Mouse (Mus musculus): Measurements from ENCODE around the gene Gfpt2. TPM values are rescaled to one million over a fixed set of nuclear protein-coding genes. Genes with fewer than 3 reads are reported as not detected.

The Gfpt2 gene
- total RNA-seq, 1 experiment from 2014 or later = not detected

DNA sequence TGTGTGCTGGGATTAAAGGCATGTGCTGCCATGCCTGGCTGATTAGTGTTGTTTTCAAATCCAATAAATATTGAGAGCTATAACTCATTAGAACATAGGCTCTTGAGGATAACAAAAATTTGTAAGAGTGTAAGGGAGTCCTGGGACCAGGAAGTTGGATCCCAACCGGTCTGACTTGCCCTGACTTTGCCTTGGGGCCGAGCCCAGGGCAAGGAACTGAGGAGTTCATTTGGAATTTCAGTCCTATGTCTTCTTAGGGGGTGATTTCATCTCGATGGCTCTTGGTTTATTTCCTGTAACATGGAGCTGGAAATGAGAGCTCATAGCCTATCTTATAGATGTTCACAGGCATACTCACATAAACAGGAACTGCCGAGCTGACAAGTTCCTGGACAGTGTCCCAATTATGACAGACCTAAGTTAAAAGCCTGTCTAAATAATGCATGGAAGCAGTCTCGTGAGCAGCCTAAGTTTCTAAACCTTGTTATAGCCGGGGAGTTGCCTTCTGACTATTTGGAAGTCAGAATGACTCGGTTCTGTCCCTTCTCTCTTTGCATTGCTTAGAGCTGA, 35.3 kb downstream of the Gfpt2 start:
- no peak for ATAC-seq (ENCODE audit: extremely low read depth, insufficient number of reproducible peaks, low FRiP score, poor library complexity, severe bottlenecking)

DNA sequence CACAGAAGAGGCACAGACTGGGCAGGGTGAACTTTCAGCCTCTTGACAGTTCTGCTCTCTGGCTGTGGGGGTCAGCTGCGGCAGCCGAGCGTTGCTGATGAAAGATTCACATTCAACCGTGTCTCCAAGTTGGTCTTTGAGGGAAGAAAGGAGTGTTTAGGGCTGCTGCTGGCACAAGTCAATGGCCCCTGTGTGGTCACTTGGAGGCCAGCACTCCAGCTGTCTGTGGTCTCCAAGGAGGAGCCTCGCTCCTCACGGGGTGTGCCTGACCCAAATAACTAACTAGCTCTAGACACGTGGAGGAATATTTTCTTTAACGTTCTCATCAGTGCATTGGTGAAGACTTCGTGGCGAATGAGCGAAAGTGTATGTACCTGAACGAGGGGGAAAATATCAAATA, 38.0 kb downstream of the Gfpt2 start:
- no peak for ATAC-seq (ENCODE audit: extremely low read depth, insufficient number of reproducible peaks, low FRiP score, poor library complexity, severe bottlenecking)

DNA sequence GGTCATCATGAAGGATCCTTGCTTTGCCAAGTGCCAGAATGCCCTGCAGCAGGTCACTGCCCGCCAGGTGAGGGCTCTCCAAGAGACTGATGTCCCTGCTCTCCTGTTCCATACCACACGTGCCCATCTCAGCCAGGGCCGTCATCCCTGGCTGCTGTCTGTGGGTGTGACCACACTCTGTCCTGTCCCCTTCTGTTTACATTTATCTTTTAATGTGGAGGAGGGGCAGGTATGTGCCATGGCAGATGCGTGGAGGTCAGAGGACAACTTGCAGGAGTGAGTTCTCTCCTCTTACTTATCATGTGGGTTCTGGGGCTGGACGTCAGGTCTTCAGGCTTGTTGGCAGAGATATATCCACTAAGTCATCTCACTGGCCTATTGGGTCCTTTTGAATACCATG, 39.0 kb downstream of the Gfpt2 start:
- ATAC-seq (ENCODE audit: extremely low read depth, insufficient number of reproducible peaks, low FRiP score, poor library complexity, severe bottlenecking) = no peak

DNA sequence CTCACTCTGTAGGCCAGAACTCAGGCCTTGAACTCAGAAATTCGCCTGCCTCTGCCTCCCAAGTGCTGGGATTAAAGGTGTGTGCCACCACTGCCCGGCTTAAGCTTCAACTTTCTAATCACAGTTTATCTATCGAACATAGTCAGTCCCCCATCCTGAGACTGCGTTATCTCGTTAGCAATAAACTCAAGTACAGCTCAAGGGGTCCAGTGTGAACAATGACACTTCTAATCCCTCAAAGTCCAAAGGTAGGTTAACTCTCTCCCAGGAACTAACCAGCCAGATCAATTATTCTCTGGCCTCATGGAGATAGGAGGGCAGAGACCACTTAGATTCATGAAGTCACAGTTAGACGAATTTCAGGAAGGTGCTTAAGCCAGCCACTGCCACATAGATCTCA, 40.3 kb downstream of the Gfpt2 start:
- ATAC-seq (ENCODE audit: extremely low read depth, insufficient number of reproducible peaks, low FRiP score, poor library complexity, severe bottlenecking) = no peak

DNA sequence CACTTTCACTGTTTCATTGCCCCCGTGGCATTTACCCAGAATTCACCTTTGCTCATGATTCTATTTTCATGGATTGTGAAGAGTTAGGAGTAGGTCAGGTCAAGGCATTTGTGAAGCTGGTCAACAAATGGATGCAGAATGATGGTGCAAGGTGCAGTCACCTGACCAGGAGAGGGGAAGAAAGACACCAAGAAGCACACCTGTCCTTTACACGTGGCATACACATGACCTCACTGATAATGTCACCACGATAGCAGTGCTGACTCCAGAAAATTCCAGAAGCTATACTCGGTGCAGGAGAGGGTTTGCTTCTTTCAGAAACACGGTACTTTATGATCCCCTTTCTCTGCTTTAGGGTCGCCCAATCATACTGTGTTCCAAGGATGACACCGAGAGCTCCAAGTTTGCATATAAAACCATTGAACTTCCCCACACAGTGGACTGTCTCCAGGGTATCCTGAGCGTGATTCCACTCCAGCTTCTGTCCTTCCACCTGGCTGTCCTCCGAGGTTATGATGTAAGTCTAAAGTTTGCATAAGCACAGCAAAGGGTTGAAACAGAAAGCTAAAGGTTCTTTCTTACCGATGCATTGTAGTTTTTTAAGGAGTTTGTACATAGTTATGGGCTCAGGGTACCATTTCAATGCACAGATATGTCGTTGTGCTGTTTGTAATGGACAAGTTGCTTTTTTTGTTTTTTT, 41.4 kb downstream of the Gfpt2 start:
- no peak for ATAC-seq (ENCODE audit: extremely low read depth, insufficient number of reproducible peaks, low FRiP score, poor library complexity, severe bottlenecking)

DNA sequence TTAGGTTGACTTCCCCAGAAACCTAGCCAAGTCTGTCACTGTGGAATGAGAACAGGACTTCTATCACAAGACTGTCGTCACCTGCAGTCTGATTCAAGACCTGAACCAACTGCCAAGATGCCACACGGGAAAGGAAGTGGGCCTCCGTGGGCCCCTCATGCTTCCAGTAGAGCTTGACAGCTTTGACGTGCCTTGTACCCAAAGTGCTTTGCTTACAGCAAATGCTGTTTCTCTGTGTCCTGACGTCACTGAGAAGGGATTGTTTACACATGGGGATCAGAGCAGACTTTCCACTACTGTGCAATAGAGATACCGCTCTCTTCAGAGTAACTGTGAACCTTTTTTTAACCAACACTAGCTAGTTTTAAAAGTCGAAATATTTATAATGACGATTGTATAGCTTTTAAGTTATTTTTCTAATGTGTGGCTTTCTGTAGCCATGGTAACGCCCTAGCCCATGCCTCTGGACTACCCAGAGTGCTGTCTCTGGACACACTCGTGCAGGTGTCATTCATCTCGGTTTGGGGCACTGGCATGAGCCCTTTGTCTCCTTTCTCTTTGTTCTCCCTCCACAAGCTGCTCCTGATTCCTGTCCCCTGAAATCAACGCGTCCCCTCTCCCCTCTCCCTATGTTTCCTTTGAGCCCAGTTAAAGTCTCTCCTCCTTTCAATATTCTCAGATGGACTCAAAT, 43.9 kb downstream of the Gfpt2 start:
- ATAC-seq (ENCODE audit: extremely low read depth, insufficient number of reproducible peaks, low FRiP score, poor library complexity, severe bottlenecking) = no peak

DNA sequence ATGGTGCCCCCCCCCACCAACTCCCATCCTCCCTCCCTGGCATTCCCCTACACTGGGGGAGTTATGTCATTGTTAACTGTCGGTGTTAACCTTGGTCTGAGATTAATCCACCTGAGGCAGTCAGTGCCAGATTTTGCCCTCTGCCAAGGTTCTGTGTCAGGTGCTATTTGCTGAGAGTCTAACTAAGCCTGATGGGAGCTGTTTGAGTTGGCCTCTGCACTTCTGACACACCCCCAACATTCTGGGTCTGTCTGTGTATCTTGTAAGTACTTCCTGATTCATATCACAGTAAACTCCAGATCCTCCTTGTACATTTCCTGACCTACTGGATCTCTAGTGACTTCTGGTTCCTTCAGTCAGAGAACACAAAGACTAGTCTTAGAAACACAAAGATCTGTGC, 46.7 kb downstream of the Gfpt2 start:
- no peak for ATAC-seq (ENCODE audit: extremely low read depth, insufficient number of reproducible peaks, low FRiP score, poor library complexity, severe bottlenecking)

DNA sequence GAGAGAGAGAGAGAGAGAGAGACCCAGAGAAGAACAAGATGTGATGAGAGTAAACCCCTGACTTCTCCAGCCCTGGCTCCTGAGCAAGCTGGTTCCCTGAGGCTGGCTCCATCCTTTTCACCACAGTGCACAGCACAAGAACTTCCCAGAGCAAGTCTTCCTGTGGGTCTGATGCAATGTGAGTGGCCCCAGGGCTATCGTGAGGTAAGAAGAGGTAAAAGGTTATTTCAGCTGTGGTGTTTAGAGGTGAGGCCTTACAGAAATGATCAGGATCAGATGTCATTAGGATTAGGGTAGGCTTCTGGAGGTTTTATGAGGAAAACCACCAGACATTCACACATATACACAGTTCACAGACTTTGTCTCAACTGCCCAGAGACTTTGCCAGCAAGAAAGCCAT, 47.9 kb downstream of the Gfpt2 start:
- ATAC-seq (ENCODE audit: extremely low read depth, insufficient number of reproducible peaks, low FRiP score, poor library complexity, severe bottlenecking) = no peak

DNA sequence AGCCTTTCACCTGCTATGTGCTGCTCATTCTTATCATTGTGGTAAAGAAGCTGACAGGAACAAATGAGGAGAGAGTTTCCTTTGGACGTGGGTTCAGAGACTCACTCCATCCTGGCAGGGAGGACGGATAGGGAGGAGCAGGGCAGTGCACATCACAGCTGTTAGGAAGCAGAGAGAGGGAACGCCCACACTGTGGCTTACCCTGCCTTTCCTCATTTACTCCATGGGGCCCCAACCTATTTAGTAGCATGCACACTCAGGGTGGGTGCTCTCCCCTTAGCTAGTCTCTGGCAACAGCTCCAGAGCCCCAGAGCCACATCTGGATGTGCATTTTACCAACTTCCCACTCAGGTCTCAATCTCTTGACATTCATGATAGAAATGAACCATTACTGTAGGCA, 48.7 kb downstream of the Gfpt2 start:
- no peak for ATAC-seq (ENCODE audit: extremely low read depth, insufficient number of reproducible peaks, low FRiP score, poor library complexity, severe bottlenecking)

DNA sequence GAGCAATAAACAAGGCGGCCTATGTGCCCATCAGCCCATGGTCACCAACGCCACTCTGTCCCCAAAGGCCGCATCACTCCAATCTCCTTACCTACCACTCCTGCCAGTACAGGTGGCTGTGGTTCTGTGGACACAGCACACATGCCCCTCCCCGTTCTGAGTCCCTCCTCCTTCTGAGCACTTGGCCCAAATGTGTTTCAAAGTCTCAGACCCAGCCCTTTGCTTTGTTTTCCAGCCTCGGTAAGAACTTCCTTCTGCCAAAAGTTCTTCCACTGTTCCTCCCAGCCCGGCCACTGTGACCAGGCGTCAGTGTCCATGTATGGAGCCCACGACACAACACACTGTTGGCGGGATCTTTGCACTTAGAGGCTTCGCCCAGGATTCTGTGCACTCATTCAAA, 50.3 kb downstream of the Gfpt2 start:
- no peak for ATAC-seq (ENCODE audit: extremely low read depth, insufficient number of reproducible peaks, low FRiP score, poor library complexity, severe bottlenecking)

DNA sequence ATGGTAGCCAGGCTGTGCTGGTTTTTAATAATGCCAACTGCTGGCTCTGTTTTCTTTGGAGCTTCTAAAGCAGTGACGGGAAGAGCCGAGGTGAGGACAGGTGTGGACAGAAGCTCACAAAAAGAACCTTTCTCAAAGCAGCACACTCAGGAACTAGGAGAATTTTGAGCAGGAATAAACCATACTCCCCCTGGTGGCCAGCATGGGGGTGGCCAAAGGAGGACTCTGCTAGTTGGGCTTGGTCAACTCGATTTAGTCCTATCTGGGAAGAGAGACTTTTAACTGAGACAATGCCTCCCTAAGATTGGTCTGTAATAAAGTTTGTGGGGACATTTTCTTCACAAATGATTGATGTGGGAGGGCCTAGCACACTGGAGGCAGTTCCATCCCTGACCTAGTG, 51.0 kb downstream of the Gfpt2 start:
- peak; percentile 23; the same call in 1 of the 2 replicates for ATAC-seq (ENCODE audit: extremely low read depth, insufficient number of reproducible peaks, low FRiP score, poor library complexity, severe bottlenecking)

DNA sequence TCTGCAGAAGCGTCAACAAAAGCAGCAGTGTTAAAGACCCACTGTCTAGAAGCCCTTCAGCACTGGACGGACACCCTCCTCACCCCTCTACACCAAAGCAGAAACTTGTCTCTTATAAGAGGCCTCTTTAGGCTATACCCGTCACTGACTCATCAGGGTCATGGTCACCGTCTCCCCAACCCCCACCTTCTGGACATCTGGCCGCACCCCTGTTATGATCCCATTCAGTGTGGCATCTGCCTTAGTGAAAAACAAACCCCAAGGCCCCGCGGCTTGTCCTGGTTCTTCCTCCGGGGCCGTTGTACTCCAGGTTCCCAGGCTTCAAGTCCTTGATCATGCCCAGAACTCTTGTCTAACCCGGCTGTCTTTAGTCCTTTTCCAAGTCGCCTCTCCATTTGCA, 52.0 kb downstream of the Gfpt2 start:
- no peak for ATAC-seq (ENCODE audit: extremely low read depth, insufficient number of reproducible peaks, low FRiP score, poor library complexity, severe bottlenecking)

DNA sequence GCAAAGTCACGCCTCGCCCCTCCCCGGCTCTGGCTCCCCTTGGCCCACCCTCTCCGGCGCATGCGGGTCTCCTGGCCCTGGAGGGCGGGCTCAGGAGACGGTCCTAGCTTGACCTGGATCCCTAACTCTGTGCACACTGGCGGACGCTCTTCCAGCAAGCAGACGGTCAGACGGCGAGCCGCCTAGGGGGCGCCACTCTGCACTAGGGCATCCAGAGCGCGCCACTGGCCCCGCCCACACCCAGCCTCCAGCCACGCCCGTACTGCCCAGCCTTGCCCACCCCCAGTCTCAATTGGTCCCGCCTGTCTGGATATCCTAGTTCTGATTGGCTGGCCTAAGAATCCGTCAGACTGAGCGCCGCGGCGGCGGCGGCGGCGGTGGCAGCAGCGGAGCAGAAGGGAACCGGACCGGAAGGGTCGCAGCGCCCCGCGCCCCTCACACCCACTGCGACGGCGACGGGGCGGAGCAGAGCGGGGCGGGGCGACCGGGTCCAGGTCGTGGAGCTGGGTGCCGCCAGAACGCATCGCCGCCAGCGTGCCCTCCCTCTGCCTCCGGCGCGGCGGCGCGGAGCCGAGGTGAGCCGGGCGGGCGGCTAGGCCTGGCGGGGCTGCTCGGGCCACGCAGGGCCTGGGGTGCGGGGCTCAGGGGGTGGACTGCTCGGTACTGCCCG, 52.6 kb downstream of the Gfpt2 start, which contains the start of gene Mapk9:
Gene Mapk9 (plus strand): TSS at position 351 of the 670 bp plus-strand sequence.
- ATAC-seq (ENCODE audit: extremely low read depth, insufficient number of reproducible peaks, low FRiP score, poor library complexity, severe bottlenecking) = peak; percentile 94

DNA sequence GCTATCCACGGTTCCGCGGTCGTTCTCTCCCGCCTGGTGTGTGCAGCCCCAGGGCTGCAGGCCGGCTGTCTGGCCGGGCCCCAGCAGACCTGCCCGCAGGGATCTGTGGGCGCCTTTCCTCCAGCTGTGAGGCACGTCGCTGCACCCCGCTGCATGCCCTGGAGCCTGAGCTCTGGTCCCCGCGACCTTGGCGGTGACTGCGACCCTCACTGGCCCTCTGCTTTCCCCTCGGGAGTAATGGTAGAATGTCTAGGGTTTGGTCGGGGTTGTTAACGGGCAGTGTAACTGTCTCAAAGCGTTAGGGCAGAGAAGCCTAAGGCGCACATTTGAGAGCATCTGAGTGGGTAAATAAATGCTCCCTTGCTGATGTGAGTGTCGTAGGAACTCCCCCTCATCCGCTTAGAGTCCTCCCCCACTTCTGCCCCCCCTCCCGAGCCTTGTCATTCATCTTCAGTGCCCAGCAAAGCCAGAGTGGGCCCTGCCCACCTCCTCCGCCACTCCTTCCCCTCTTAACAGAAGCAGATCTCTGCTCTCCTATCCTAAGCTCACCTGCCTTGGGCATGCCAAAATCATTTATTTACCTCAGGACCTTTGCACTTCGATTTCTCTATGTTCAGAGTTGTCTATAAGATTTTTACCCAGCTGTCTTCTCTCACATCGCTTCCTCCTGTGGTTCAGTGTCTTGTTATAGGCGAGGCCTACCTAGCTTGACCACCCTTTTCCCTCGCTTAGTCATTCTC, 53.3 kb downstream of the Gfpt2 start:
- no peak for ATAC-seq (ENCODE audit: extremely low read depth, insufficient number of reproducible peaks, low FRiP score, poor library complexity, severe bottlenecking)

DNA sequence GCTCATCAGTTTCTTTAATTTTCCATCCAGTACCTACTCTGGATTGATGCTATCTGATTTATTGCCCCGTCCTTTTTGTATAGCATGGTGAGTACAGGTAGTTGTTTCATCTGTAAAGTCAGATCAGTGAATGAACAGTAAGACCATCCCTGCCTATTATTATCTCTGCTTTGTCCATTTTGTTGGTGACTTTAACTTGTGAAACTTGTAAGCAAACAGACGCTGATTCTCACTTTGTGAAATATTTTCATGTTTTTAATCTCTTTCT, 53.8 kb downstream of the Gfpt2 start:
- no peak for ATAC-seq (ENCODE audit: extremely low read depth, insufficient number of reproducible peaks, low FRiP score, poor library complexity, severe bottlenecking)

DNA sequence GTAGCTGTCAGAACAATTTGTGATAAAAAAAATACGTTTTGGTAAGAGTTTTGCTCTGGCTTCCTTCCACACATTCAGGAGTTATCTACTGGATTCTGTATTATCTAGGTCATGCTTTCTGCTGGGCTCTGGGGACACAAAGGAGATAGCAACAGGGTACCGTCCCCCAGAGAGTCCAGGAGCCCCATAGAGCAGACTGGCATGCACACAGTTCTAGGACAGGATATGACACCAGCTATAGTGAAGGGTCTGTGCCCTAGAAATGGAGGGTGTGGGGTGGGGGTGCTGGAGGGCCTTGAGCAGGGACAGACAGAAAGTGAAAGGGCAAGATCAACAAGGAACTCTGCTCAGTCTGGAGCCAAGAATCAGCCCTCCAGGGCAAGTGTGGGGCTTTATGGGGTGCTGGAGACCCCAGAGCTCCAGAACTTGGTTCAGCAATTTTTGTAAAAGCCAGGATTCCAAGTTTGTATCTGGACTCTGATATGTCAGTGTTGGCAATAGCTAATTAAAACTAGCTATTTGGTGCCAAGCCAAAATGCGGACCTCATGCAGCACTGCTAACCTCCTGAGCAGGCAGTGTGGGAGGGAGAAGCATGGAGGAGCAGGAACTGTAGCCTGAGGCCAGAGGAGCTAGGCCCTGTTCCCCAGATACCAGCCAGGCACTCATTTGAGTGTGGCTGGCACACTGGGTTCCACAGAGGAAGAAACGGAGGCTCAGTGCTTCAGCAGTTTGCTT, 54.3 kb downstream of the Gfpt2 start:
- ATAC-seq (ENCODE audit: extremely low read depth, insufficient number of reproducible peaks, low FRiP score, poor library complexity, severe bottlenecking) = no peak

DNA sequence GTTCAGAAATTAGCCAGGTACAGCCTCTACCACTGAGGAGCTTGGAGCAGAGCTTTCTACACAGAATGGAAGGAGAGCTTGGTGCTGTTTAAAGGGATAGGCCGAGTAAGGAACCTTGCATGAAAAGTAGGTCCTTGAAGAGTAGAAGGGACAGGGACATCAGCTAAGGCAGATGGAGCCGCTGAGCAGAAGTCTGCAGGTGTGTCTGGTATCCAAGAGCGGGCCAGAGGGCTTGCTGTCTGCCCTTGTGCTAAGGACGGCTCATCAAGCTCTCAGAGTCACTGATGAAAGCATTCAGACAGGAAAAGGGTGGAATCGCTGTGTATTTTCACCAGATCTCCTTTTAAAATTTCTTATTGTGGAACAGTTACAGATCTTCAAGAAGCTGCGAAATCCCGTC, 56.4 kb downstream of the Gfpt2 start:
- no peak for ATAC-seq (ENCODE audit: extremely low read depth, insufficient number of reproducible peaks, low FRiP score, poor library complexity, severe bottlenecking)

DNA sequence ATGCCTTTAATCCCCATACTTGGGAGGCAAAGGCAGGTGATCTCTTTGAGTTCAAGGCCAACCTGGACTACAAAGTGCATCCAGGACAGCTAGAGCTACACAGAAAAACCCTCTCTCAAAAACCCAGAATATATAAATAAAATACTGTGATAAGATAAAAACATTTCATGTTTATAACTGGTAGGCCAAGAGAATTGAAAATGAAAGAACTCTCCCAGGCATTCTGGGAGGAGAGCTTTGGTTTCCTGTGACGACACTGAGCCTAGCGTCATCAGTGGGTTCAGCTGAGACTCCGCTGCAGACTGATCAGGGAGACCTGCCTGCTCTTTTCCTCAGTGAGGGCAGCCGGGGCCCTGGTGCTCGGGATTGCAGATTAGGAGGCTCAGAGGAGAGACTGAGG, 61.2 kb downstream of the Gfpt2 start:
- ATAC-seq (ENCODE audit: extremely low read depth, insufficient number of reproducible peaks, low FRiP score, poor library complexity, severe bottlenecking) = peak; percentile 55; the same call in 1 of the 2 replicates

DNA sequence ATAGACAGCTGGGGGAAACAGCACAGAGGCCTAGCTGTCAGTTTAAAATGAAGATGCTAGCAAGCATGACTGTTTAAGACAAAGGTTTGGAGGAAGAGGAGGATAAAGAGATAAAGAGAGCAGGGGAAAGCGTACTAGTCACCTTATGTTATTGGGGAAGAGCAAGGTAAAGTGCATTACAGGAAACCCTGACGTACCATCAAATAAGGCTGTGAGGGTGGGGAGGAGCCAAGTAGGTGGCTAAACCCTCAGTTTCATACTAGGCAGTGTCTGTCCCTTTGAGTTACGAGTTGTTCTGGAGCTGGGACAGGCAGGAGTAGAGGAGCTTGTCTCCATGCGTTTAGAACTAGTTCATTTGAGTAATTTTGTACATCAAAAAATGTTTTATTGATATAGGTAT, 67.2 kb downstream of the Gfpt2 start:
- no peak for ATAC-seq (ENCODE audit: extremely low read depth, insufficient number of reproducible peaks, low FRiP score, poor library complexity, severe bottlenecking)

Measured in neutrophil, adult 5-6 weeks (primary cell).